ENCODE assay signal across 8 mouse cellular contexts in genomic region chr6:88860914-88861313, GRCm38 (mm10). TPM values are rescaled to one million over a fixed set of nuclear protein-coding genes. Genes with fewer than 3 reads are reported as not detected.
DNase-seq lines count a peak whose midpoint lies in the region; ATAC-seq and TF ChIP-seq lines count a peak whose summit lies in the region.

No protein-coding gene starts in this region.

- peaks cover 30% of the 10 kb centered on the region for H3K4me1 ChIP-seq in cerebellum, adult 2 months (ENCODE audit: control insufficient read depth, insufficient read depth, low read length)
- no peaks in the 10 kb centered on the region for H3K4me1 ChIP-seq in midbrain, embryonic 10.5 days
- H3K4me1 ChIP-seq in midbrain, embryonic 15.5 days, result no peaks in the 10 kb centered on the region
- H3K4me1 ChIP-seq in lung, embryonic 14.5 days (ENCODE audit: insufficient read depth), result no peaks in the 10 kb centered on the region

- H3K9ac ChIP-seq in midbrain, embryonic 15.5 days, result no peak overlapping the region
- H3K9ac ChIP-seq in lung, embryonic 14.5 days, result no peak overlapping the region

- TF ChIP-seq CTCF in cerebellum, adult 2 months (IDR thresholded peaks at IDR 0.05; ENCODE audit: borderline replicate concordance, insufficient read depth, low read depth, low read length), result peak; percentile 47; the same call in 1 of the 2 replicates
- peak; percentile 76 for TF ChIP-seq CTCF in lung, embryonic 14.5 days (IDR thresholded peaks at IDR 0.05; ENCODE audit: low read depth)

- no peak overlapping the region for H3K27ac ChIP-seq in cerebellum, adult 2 months (ENCODE audit: insufficient read depth, low read length)
- no peak overlapping the region for H3K27ac ChIP-seq in midbrain, embryonic 10.5 days (replicated peaks)
- no peak overlapping the region for H3K27ac ChIP-seq in midbrain, embryonic 15.5 days
- H3K27ac ChIP-seq in lung, embryonic 14.5 days (ENCODE audit: low read depth), result no peak overlapping the region

- no peaks in the 10 kb centered on the region for H3K27me3 ChIP-seq in cerebellum, adult 2 months (ENCODE audit: control insufficient read depth, insufficient read depth, low read length)
- no peaks in the 10 kb centered on the region for H3K27me3 ChIP-seq in midbrain, embryonic 10.5 days (ENCODE audit: low read depth, poor library complexity, severe bottlenecking)
- H3K27me3 ChIP-seq in midbrain, embryonic 15.5 days (replicated peaks), result no peaks in the 10 kb centered on the region
- no peaks in the 10 kb centered on the region for H3K27me3 ChIP-seq in lung, embryonic 14.5 days (ENCODE audit: insufficient read depth, low read length)

- H3K9me3 ChIP-seq in midbrain, embryonic 10.5 days (replicated peaks), result peaks cover 8% of the 10 kb centered on the region
- no peaks in the 10 kb centered on the region for H3K9me3 ChIP-seq in midbrain, embryonic 15.5 days
- no peaks in the 10 kb centered on the region for H3K9me3 ChIP-seq in lung, embryonic 14.5 days (ENCODE audit: low read depth, low read length)

- peaks cover 67% of the 10 kb centered on the region for H3K36me3 ChIP-seq in midbrain, embryonic 10.5 days
- H3K36me3 ChIP-seq in midbrain, embryonic 15.5 days (replicated peaks), result peaks cover 44% of the 10 kb centered on the region
- peaks cover 16% of the 10 kb centered on the region for H3K36me3 ChIP-seq in lung, embryonic 14.5 days (ENCODE audit: insufficient read depth)

- H3K4me3 ChIP-seq in cerebellum, adult 2 months (replicated peaks; ENCODE audit: insufficient read depth, low read depth, low read length), result no peak overlapping the region
- no peak overlapping the region for H3K4me3 ChIP-seq in midbrain, embryonic 10.5 days
- no peak overlapping the region for H3K4me3 ChIP-seq in midbrain, embryonic 15.5 days
- no peak overlapping the region for H3K4me3 ChIP-seq in lung, embryonic 14.5 days (ENCODE audit: low read depth, low read length)

- DNase-seq in cerebellum, adult 2 months, result peak in 1 of 2 experiments; percentile 62
- DNase-seq in cerebellum, postnatal 14 days, result no peak
- DNase-seq in midbrain, embryonic 10.5 days (ENCODE audit: low spot score), result peak; percentile 35
- DNase-seq in embryo, embryonic 10.5 days (ENCODE audit: low spot score), result peak; percentile 79
- DNase-seq in lung, embryonic 14.5 days, result peak; percentile 80
- DNase-seq in telencephalon, adult 2 months (ENCODE audit: low read depth, low spot score), result peak; percentile 38
- DNase-seq in left cerebral cortex, adult 11 months (ENCODE audit: low spot score), result no peak

- ATAC-seq in midbrain, embryonic 15.5 days (replicated peaks), result no peak
- ATAC-seq in lung, embryonic 14.5 days (ENCODE audit: insufficient read depth), result no peak

- 23% methylated on average over 2 of the region's 2 CpGs for WGBS in cerebellum, adult 2 months
- 20% methylated on average over 2 of the region's 2 CpGs for WGBS in midbrain, embryonic 10.5 days
- 11% methylated on average over 2 of the region's 2 CpGs for WGBS in midbrain, embryonic 15.5 days
- 12% methylated on average over 2 of the region's 2 CpGs for WGBS in lung, embryonic 14.5 days

- TF ChIP-seq POLR2A in cerebellum, adult 2 months (IDR thresholded peaks at IDR 0.05; ENCODE audit: borderline replicate concordance, insufficient read depth, low read length), result no peak

- no peak overlapping the region for H3K4me2 ChIP-seq in midbrain, embryonic 15.5 days
- no peak overlapping the region for H3K4me2 ChIP-seq in lung, embryonic 14.5 days

RNA-seq across cellular contexts. Expression of gene Podxl2, which starts 13.9 kb away (rescaled TPM):
- polyA plus RNA-seq in cerebellum, adult 2 months (2012; rRNA removed), result 538 and 541 TPM in 2 replicates
- polyA plus RNA-seq in midbrain, embryonic 10.5 days (2016; fragmentation: Nextera tagmentation; extraction: Ambion mirVana), result 69.4 and 117 TPM in 2 replicates
- polyA plus RNA-seq in midbrain, embryonic 15.5 days (2015; fragmentation: Nextera tagmentation; extraction: Ambion mirVana), result 697 and 723 TPM in 2 replicates
- 52.0 and 56.7 TPM in 2 replicates for polyA plus RNA-seq in lung, embryonic 14.5 days (2014; fragmentation: Nextera tagmentation; extraction: Ambion mirVana)

RNA-seq across cellular contexts. Expression of gene Abtb1, which starts 19.1 kb away (rescaled TPM):
- 116 TPM in 2 replicates for polyA plus RNA-seq in cerebellum, adult 2 months (2012; rRNA removed)
- polyA plus RNA-seq in midbrain, embryonic 10.5 days (2016; fragmentation: Nextera tagmentation; extraction: Ambion mirVana), result 22.5 and 26.3 TPM in 2 replicates
- 40.4 and 42.5 TPM in 2 replicates for polyA plus RNA-seq in midbrain, embryonic 15.5 days (2015; fragmentation: Nextera tagmentation; extraction: Ambion mirVana)
- polyA plus RNA-seq in lung, embryonic 14.5 days (2014; fragmentation: Nextera tagmentation; extraction: Ambion mirVana), result 29.5 and 34.7 TPM in 2 replicates

RNA-seq across cellular contexts. Expression of gene Mcm2, which starts 37.7 kb away (rescaled TPM):
- 7.5 and 9.8 TPM in 2 replicates for polyA plus RNA-seq in cerebellum, adult 2 months (2012; rRNA removed)
- polyA plus RNA-seq in midbrain, embryonic 10.5 days (2016; fragmentation: Nextera tagmentation; extraction: Ambion mirVana), result 290 and 301 TPM in 2 replicates
- 24.7 and 28.8 TPM in 2 replicates for polyA plus RNA-seq in midbrain, embryonic 15.5 days (2015; fragmentation: Nextera tagmentation; extraction: Ambion mirVana)
- 153 and 164 TPM in 2 replicates for polyA plus RNA-seq in lung, embryonic 14.5 days (2014; fragmentation: Nextera tagmentation; extraction: Ambion mirVana)

RNA-seq across cellular contexts. Expression of gene Tpra1, which starts 41.1 kb away (rescaled TPM):
- 206 and 236 TPM in 2 replicates for polyA plus RNA-seq in cerebellum, adult 2 months (2012; rRNA removed)
- 56.0 and 57.6 TPM in 2 replicates for polyA plus RNA-seq in midbrain, embryonic 10.5 days (2016; fragmentation: Nextera tagmentation; extraction: Ambion mirVana)
- 102 and 103 TPM in 2 replicates for polyA plus RNA-seq in midbrain, embryonic 15.5 days (2015; fragmentation: Nextera tagmentation; extraction: Ambion mirVana)
- polyA plus RNA-seq in lung, embryonic 14.5 days (2014; fragmentation: Nextera tagmentation; extraction: Ambion mirVana), result 49.4 and 53.6 TPM in 2 replicates

Comparison
In these comparisons a context has a peak if more than half of its experiments do, and no peak if none do; other contexts are left out.
1. DNase-seq: peak in midbrain, embryonic 10.5 days (single experiment), embryo, embryonic 10.5 days (single experiment), lung, embryonic 14.5 days (single experiment) and telencephalon, adult 2 months (single experiment); none in cerebellum, postnatal 14 days (0 of 2) and left cerebral cortex, adult 11 months (single experiment).